Mouse (Mus musculus) embryonic facial prominence, embryonic 14.5 days (tissue): ENCODE measurements around the gene Spata45. TPM values are rescaled to one million over a fixed set of nuclear protein-coding genes. Genes with fewer than 3 reads are reported as not detected.

Experiments used
- polyA plus RNA-seq: library from polyadenylated mRNA; unstranded; fragments of >200 nt; fragmentation: Nextera tagmentation; extraction: Ambion mirVana; gene quantifications from 2 replicates; pipeline ENCODE4 v1.2.1, GENCODE M21; 2014

Gene Spata45
- polyA plus RNA-seq, 1 experiment from 2014 or later: not detected

Other genes starting within 250 kb of the Spata45 start
- 15.4 and 18.5 TPM in 2 replicates for gene Rps6kc1, start 124.9 kb upstream of the Spata45 start, polyA plus RNA-seq
- 37.4 and 41.5 TPM in 2 replicates for gene Angel2, start 111.5 kb upstream of the Spata45 start, polyA plus RNA-seq
- gene Vash2, start 57.3 kb upstream of the Spata45 start, polyA plus RNA-seq: 66.4 and 73.7 TPM in 2 replicates
- gene Flvcr1, start 10.5 kb upstream of the Spata45 start, polyA plus RNA-seq: 7.3 and 8.2 TPM in 2 replicates
- gene Tatdn3, start 26.3 kb downstream of the Spata45 start, polyA plus RNA-seq: 12.9 and 14.7 TPM in 2 replicates
- 8.8 and 9.3 TPM in 2 replicates for gene Nsl1, start 26.4 kb downstream of the Spata45 start, polyA plus RNA-seq
- gene Batf3, start 61.2 kb downstream of the Spata45 start, polyA plus RNA-seq: 6.1 and 7.0 TPM in 2 replicates
- not detected in 2 replicates for gene Fam71a, start 128.2 kb downstream of the Spata45 start, polyA plus RNA-seq
- gene Atf3, start 181.4 kb downstream of the Spata45 start, polyA plus RNA-seq: 4.3 and 4.9 TPM in 2 replicates